Mouse (Mus musculus): ENCODE data around the gene Tdp2.

DNA sequence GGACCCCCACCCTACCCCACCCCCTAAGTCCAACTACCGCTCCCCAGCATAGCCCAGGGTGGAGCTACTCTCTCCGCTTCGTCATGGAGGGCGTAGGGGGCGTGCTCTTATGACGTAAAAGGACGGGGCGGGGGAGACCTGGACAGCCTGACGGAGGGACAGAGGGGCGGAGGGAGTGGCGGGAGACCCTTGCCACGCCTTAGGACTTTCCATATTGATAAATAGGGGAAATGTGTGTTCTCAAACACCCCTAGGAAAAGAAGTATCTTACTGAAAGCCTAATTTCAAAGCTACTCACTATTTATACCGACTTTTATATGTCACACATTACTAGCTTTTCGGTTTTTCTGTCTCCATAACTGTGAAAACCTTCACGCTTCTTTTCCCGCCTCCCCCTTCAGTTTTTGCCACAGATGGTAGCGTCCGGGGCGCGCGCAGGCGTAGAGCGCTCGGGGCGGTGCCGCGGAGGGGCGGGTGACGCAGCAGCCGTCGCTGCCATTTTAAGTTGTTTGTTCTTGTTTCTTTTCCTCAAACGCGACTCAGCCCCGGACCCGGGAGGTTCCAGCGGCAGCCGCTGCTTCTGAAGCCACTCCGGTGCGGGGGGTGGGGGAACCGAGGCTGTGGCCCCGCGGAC lies 30.7 kb upstream of the Tdp2 start:
- TF ChIP-seq CTCF (IDR thresholded peaks at IDR 0.05; ENCODE audit: low read depth), result peak; percentile 18; the same call in 1 of the 2 replicates
- no peak for TF ChIP-seq EP300 (optimal IDR thresholded peaks at IDR 0.05)
